Mouse (Mus musculus) lung, adult 2 months (tissue): Measurements from ENCODE around the gene Epsti1. TPM values are rescaled to one million over a fixed set of nuclear protein-coding genes. Genes with fewer than 3 reads are reported as not detected.
"Not testable (repeated sequence)": the region's sequence is repeated elsewhere in the genome, so short reads cannot be mapped to it uniquely, and the experiment has no call there.

Experiments
- DNase-seq: peaks from one replicate; pipeline ENCODE4 v3.0.0; 2022
- H3K4me1 ChIP-seq: fragments of 200-500 bp; 2 replicates; pipeline ENCODE4 v1.6.1; 2011; ENCODE audit warnings: low read length; ENCODE audit not compliant: control insufficient read depth, insufficient read depth
- H3K4me3 ChIP-seq: fragments of 200-500 bp; replicated peaks from 2 replicates; pipeline ENCODE3; 2011; ENCODE audit warnings: low read depth, mild to moderate bottlenecking, control low read depth, low read length; ENCODE audit errors: extremely low read depth
- CTCF ChIP-seq: fragments of 200-500 bp; IDR thresholded peaks from 2 replicates; pipeline ENCODE4 v1.5.1; 2011; ENCODE audit warnings: mild to moderate bottlenecking, low read length, control low read depth; ENCODE audit not compliant: insufficient read depth
- POLR2A ChIP-seq: fragments of 200-500 bp; IDR thresholded peaks from 2 replicates; pipeline ENCODE4 v1.6.1; 2011; ENCODE audit warnings: low read depth, mild to moderate bottlenecking, control low read depth, low read length, borderline replicate concordance; ENCODE audit errors: extremely low read depth
- WGBS: fragments of 180-500 bp; shearing (Covaris S2); methylation state at CpG from one replicate; pipeline ENCODE4 v1.1.7; 2018; 5-methylcytosine and 5-hydroxymethylcytosine counted together
- polyA plus RNA-seq: library from polyadenylated mRNA; depleted of rRNA; stranded (reverse); fragments of >200 nt; gene quantifications from 2 replicates; pipeline ENCODE4 v1.2.3, GENCODE M21; 2012

Gene Epsti1
- polyA plus RNA-seq, 1 experiment, result 4.2 TPM

DNA sequence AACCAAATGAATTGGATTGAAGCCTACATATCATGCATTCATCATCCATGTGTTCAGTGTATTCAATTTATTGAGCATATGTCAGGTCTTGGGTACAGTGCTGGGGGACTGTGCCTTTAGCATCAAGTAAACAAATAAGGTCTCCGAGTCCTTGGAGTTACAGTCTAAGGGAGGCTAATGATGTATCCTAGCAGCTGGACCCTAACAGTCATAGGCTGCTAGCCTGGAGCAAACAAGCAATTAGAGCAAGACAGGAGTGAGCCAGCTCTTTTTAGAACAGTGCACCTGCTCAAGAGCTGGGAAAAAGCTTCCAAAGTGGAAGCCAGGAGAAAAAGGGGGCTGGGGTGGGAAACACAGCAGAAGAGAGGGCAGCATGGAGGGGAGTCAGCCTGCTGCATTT is 27.8 kb upstream of the Epsti1 start:
- H3K4me1 ChIP-seq, result no peaks in the 10 kb centered on the region
- WGBS, result 76% methylated on average over 1 of the region's 1 CpGs
- H3K4me3 ChIP-seq, result no peak overlapping the region
- TF ChIP-seq POLR2A (no peak), CTCF (no peak)
- no peak for DNase-seq

DNA sequence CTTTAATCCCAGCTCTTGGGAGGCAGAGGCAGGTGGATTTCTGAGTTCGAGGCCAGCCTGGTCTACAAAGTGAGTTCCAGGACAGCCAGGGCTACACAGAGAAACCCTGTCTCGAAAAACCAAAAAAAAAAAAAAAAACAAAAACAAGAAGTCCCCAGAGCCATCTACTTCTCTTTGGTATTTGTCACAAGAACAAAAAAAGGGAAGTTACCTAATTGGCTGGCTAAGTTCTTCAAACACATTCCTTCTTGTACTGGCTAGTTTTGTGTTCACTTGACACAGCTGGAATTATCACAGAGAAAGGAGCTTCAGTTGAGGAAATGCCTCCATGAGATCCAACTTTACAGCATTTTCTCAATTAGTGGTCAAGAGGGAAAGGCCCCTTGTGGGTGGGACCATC is 26.2 kb upstream of the Epsti1 start:
- H3K4me3 ChIP-seq, H3K4me1 ChIP-seq, DNase-seq: not testable (repeated sequence)
- 47% methylated on average over 2 of the region's 2 CpGs for WGBS

DNA sequence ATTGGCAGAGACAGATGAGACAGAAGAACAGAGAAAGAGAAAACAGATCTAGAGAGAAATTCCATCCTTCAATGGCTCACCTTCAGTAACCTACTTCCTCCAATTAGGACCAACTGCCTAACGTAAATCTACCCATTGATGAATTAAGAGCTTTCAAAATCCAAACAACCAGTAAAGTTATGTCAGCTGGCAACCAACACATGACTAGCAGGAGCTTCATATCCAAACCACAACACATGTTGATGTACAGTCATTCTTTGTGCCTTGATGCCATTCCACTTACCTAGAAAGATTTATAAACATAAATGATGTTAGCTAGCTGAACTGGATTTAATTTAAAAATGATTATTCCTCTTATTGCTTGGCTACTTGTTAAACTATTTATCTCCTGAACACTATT is 22.0 kb upstream of the Epsti1 start:
- TF ChIP-seq CTCF (no peak), POLR2A (no peak)
- 69% methylated on average over 1 of the region's 1 CpGs for WGBS
- Histone ChIP-seq H3K4me1 (no peaks in the 10 kb centered on the region), H3K4me3 (no peak overlapping the region)
- no peak for DNase-seq

DNA sequence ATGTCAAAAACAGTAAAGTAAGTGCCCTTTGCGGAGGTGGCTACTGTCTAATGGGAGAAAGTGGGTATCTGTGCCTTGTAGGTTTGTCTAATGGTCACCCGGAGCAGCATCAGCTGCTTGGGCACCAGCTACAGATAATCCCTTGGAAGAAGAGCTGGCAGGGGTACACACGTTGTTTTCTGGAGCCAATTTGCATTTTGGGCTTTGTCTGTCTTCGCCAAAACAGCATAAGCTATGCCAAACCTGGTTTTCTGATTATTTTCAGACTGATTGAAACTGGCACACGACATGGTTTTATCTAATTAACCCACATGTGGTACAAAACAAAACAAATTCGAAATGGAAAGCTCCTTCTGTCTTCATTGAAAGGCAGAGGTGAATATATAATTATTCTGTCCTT is 21.4 kb upstream of the Epsti1 start:
- TF ChIP-seq CTCF (no peak), POLR2A (no peak)
- 72% methylated on average over 6 of the region's 6 CpGs for WGBS
- DNase-seq, result no peak
- Histone ChIP-seq H3K4me3 (no peak overlapping the region), H3K4me1 (no peaks in the 10 kb centered on the region)

DNA sequence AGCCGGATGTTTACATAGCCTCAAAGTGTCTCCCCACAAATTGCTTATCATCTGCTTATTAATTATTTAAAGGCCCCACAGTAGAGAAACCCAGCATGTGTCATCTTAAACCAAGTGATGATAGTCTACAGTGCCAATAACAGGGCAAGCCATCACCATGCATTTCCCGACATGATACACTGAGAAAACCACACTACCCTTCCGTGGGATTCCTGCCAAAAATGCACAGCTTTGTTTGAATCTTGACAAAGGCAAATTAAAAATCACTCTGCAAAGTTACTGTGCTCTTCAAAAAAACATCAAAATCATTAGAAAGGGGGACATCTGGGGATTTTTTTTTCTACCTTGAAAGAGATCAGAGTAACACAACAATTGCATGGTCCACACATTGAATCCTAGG is 17.7 kb upstream of the Epsti1 start:
- TF ChIP-seq CTCF, result no peak
- TF ChIP-seq POLR2A, result no peak
- WGBS, result 67% methylated on average over 3 of the region's 3 CpGs
- Histone ChIP-seq H3K4me3 (no peak overlapping the region), H3K4me1 (no peaks in the 10 kb centered on the region)
- no peak for DNase-seq

DNA sequence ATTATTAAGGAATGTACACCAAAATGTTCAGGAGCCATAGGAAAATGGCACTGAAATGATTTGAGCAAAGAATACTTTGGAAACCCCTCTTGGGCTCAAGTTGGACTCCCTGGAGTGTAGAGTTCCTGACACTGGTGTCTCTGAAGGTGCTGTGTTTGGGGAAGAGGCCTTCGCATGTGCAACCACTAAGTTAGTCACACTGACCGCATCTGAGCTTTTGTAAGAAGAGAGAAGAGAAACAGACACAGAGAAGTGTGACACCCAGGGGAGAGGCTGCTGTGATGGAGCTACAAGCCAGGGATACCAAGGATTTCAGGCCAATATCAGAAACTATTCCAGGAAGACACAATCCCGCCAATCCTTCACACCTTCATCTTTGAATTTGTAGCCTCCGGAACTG is 17.1 kb upstream of the Epsti1 start:
- H3K4me1 ChIP-seq, result no peaks in the 10 kb centered on the region
- 84% methylated on average over 4 of the region's 4 CpGs for WGBS
- DNase-seq, result no peak
- H3K4me3 ChIP-seq, result no peak overlapping the region
- no peak for TF ChIP-seq POLR2A
- no peak for TF ChIP-seq CTCF

DNA sequence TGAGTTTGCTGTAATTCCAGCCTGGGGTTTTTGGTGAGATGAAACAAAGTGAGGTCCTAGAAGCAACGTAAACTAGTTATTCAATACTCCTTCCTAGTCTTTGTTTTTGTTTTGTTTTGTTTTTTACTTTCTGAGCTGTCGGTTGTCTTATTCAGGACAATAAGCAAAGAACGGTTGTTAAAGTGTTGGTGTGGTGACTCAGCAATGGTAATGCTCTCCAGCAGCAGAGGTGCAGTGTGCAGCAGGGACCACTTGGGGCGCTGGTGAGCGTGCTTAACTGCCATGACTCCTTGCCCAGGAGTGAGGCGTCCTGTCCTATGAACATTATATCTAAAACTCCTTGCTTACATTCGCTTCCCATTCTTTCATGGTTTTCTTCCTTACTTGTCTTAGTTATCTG is 14.1 kb upstream of the Epsti1 start:
- no peaks in the 10 kb centered on the region for H3K4me1 ChIP-seq
- DNase-seq, result no peak
- 88% methylated on average over 7 of the region's 7 CpGs for WGBS
- no peak overlapping the region for H3K4me3 ChIP-seq
- peak; percentile 12; the same call in 1 of the 2 replicates for TF ChIP-seq CTCF
- no peak for TF ChIP-seq POLR2A

DNA sequence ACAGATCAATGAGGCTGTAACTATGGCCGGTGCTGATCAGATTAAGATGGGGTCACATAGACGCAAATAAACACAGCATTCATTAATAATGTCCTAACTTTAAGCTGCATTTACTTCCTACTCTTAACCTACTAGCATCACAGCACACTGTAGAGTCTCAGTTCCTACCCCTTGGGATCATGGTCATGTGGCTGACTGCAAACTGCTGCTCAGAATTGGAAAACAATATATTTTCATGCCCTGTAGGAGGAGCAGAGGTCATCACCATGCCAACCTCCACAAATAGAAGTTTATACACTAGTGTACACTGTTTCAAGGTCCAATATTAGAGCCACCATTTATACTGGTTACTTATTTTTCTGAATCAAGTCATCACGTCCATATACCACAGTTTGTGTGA is 8.1 kb upstream of the Epsti1 start:
- Histone ChIP-seq H3K4me1 (no peaks in the 10 kb centered on the region), H3K4me3 (no peak overlapping the region)
- DNase-seq, result no peak
- TF ChIP-seq POLR2A (no peak), CTCF (no peak)
- 85% methylated on average over 3 of the region's 3 CpGs for WGBS

DNA sequence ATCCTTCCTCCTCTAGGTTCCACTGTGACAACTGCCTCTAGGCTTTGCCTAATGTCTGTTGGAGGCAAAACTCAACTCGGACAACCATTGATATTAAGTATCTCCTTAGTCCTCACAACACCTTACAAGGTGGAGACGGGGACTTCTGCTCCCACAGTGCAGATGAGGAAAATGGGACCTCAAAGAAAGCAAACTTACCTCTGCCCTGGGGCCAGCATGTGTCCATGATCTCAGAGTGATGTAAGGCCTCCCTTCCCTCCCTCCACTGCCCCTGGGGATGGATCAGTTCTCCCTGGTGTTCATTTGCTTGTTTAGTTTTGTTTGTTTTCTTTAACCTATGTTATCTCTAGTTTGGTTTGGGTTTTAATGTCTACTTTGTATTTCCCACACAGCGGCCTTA is 1.5 kb upstream of the Epsti1 start:
- DNase-seq, result no peak
- H3K4me1 ChIP-seq, result no peaks in the 10 kb centered on the region; the same call in 1 of the 2 replicates
- 94% methylated on average over 3 of the region's 3 CpGs for WGBS
- H3K4me3 ChIP-seq, result no peak overlapping the region
- no peak for TF ChIP-seq POLR2A
- TF ChIP-seq CTCF, result no peak

DNA sequence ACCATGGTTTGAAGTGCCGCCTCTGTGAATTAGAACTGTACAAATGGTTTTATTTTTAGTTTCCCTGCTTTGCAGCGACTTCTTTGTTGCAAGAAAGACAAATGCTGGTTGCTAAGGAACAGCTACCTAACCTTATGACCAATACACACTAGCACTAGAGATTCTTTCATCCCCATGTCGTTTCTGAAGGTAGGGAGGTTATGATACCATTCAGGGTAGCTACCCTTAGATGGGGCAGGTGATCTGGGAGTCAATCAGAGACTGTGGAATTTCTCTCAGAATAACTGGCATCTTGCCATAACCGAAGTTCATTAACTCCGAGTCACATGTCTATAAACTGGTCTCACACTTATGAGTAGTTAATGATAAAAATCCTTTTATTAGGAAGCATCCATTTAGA is 1.4 kb downstream of the Epsti1 start:
- DNase-seq, result no peak
- 48% methylated on average over 5 of the region's 5 CpGs for WGBS
- Histone ChIP-seq H3K4me1 (no peaks in the 10 kb centered on the region; the same call in 1 of the 2 replicates), H3K4me3 (no peak overlapping the region)
- TF ChIP-seq CTCF, result no peak
- TF ChIP-seq POLR2A, result no peak

DNA sequence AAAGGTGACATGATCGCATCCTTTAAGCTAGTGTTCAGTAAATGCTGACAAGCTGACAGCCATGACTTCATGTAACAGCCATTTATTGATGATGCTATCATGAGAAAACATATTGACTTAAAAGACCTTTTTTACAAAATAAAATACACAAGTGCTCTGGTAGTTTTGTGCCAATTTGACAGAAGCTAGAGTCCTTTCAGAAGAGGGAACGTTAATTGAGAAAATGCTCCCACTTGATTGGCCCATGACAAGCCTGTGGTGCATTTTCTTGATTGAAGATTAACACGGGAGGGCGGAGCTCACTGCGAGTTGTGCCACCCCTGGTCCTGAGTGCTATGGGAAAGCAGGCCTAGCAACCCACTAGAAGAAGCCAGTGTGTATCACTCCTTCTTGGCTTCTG is 2.5 kb downstream of the Epsti1 start:
- no peak overlapping the region for H3K4me3 ChIP-seq
- H3K4me1 ChIP-seq, result no peaks in the 10 kb centered on the region; the same call in 1 of the 2 replicates
- TF ChIP-seq POLR2A, result no peak
- TF ChIP-seq CTCF, result no peak
- 83% methylated on average over 5 of the region's 5 CpGs for WGBS
- no peak for DNase-seq

DNA sequence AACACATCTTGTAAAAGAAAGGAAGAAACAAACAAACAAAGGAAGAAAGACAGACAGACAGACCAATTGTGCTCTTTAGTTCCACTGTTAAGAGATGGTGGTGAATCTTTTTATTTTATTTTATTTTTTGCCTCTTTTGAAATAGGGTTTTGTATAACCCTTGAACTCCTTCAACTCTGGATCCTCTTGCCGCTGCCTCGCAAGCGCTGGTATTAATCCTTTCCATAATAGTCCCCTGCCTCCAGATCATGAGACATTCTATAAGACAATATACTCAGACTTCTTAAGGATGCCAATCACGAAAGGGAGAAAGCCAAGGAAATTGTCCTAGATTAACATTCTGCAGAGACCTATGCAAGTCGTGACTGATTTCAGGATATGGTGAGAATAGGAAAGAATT is 11.7 kb downstream of the Epsti1 start:
- no peak overlapping the region for H3K4me3 ChIP-seq
- H3K4me1 ChIP-seq, result no peaks in the 10 kb centered on the region
- DNase-seq, result no peak
- WGBS, result 91% methylated on average over 5 of the region's 5 CpGs
- TF ChIP-seq CTCF, result no peak
- TF ChIP-seq POLR2A, result no peak
